Mouse (Mus musculus) stomach, embryonic 16.5 days (tissue): Measurements from ENCODE around the gene Ppp1r12a. TPM values are rescaled to one million over a fixed set of nuclear protein-coding genes. Genes with fewer than 3 reads are reported as not detected.

Source experiments
- ATAC-seq: fragments of 200-750 bp; cut with Nextera tagmentation; 2 replicates; pipeline ENCODE4 v1.8.0; 2017; ENCODE audit warnings: moderate number of reproducible peaks, moderate TSS enrichment; ENCODE audit not compliant: insufficient read depth, low FRiP score
- H3K27ac ChIP-seq: fragments of 300-500 bp; sonication (generic); 2 replicates; pipeline ENCODE4 v1.5.1; 2014; ENCODE audit warnings: low read length
- H3K27me3 ChIP-seq: fragments of 300-500 bp; sonication (generic); 2 replicates; pipeline ENCODE4 v1.6.1; 2014; ENCODE audit warnings: low read length, control low read depth, mixed read lengths; ENCODE audit not compliant: control insufficient read depth, insufficient read depth
- H3K36me3 ChIP-seq: fragments of 300-500 bp; sonication (generic); 2 replicates; pipeline ENCODE4 v1.6.1; 2014; ENCODE audit warnings: low read length; ENCODE audit not compliant: control insufficient read depth, insufficient read depth
- H3K4me1 ChIP-seq: fragments of 300-500 bp; sonication (generic); 2 replicates; pipeline ENCODE4 v1.6.1; 2014; ENCODE audit warnings: low read length, control low read depth, mixed read lengths; ENCODE audit not compliant: control insufficient read depth, insufficient read depth
- H3K4me2 ChIP-seq: fragments of 300-500 bp; sonication (generic); 2 replicates; pipeline ENCODE4 v1.6.1; 2014; ENCODE audit warnings: low read depth, low read length, mixed read lengths
- H3K4me3 ChIP-seq: fragments of 300-500 bp; sonication (generic); replicated peaks from 2 replicates; pipeline ENCODE4 v1.5.1; 2014; ENCODE audit warnings: mild to moderate bottlenecking, low read length
- H3K9ac ChIP-seq: fragments of 300-500 bp; sonication (generic); 2 replicates; pipeline ENCODE4 v1.6.1; 2014; ENCODE audit warnings: low read length
- H3K9me3 ChIP-seq: fragments of 300-500 bp; sonication (generic); replicated peaks from 2 replicates; pipeline ENCODE4 v1.6.1; 2016; ENCODE audit warnings: low read length, control low read depth; ENCODE audit not compliant: control insufficient read depth
- WGBS: fragments of 180-500 bp; shearing (Covaris S2); extraction: QIAGEN DNeasy Blood & Tissue Kit; methylation state at CpG from one replicate; pipeline ENCODE4 v1.1.7; 2014; 5-methylcytosine and 5-hydroxymethylcytosine counted together
- polyA plus RNA-seq: library from polyadenylated mRNA; unstranded; fragments of >200 nt; fragmentation: Nextera tagmentation; extraction: Ambion mirVana; gene quantifications from 2 replicates; pipeline ENCODE4 v1.2.1, GENCODE M21; 2015

Gene Ppp1r12a
- polyA plus RNA-seq, 1 experiment from 2014 or later, result 104 TPM

DNA sequence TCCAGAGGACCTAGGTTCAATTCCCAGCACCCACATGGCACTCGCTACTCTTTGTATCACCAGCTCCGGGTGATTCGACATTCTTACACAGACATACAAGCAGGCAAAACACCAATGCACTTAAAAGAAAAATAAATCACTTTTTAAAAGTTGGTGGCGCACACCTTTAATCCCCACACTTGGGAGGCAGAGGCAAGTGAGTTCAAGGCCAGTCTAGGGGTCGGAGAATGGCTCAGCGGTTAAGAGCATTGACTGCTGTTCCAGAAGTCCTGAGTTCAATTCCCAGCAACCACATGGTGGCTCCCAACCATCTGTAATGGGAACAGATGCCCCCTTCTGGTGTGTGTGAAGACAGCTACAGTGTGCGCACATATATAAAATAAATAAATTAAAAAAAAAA is 153.2 kb downstream of the Ppp1r12a start:
- no peaks in the 10 kb centered on the region for H3K36me3 ChIP-seq
- no peaks in the 10 kb centered on the region for H3K4me1 ChIP-seq
- no peaks in the 10 kb centered on the region for H3K27me3 ChIP-seq
- H3K4me2 ChIP-seq, result no peak overlapping the region
- H3K9ac ChIP-seq, result no peak overlapping the region
- no peak for ATAC-seq
- no peaks in the 10 kb centered on the region for H3K9me3 ChIP-seq
- no peak overlapping the region for H3K27ac ChIP-seq
- H3K4me3 ChIP-seq, result no peak overlapping the region
- WGBS, result 93% methylated on average over 7 of the region's 7 CpGs

- Histone ChIP-seq H3K27me3 (no peaks in the 10 kb centered on the region), H3K36me3 (no peaks in the 10 kb centered on the region), H3K9ac (no peak overlapping the region), H3K4me1 (no peaks in the 10 kb centered on the region), H3K4me2 (no peak overlapping the region), H3K27ac (no peak overlapping the region), H3K9me3 (0 out of 2 replicates have a peak, but pooled peaks cover 4% of the 10 kb centered on the region), H3K4me3 (no peak overlapping the region)
- WGBS, result 86% methylated on average over 7 of the region's 7 CpGs
- ATAC-seq, result no peak
Observed at GRCm38 (mm10) chr10:108328356-108328755, 166.4 kb downstream of the Ppp1r12a start.

- 76% methylated on average over 12 of the region's 12 CpGs for WGBS
- no peaks in the 10 kb centered on the region; the same call in 1 of the 2 replicates for H3K4me1 ChIP-seq
- no peak overlapping the region for H3K4me2 ChIP-seq
- no peak for ATAC-seq
- no peaks in the 10 kb centered on the region for H3K36me3 ChIP-seq
- 0 out of 2 replicates have a peak, but pooled peaks cover 4% of the 10 kb centered on the region for H3K9me3 ChIP-seq
- no peak overlapping the region for H3K9ac ChIP-seq
- no peaks in the 10 kb centered on the region for H3K27me3 ChIP-seq
- H3K27ac ChIP-seq, result no peak overlapping the region
- no peak overlapping the region for H3K4me3 ChIP-seq
Observed at GRCm38 (mm10) chr10:108328983-108329382, 167.0 kb downstream of the Ppp1r12a start.

DNA sequence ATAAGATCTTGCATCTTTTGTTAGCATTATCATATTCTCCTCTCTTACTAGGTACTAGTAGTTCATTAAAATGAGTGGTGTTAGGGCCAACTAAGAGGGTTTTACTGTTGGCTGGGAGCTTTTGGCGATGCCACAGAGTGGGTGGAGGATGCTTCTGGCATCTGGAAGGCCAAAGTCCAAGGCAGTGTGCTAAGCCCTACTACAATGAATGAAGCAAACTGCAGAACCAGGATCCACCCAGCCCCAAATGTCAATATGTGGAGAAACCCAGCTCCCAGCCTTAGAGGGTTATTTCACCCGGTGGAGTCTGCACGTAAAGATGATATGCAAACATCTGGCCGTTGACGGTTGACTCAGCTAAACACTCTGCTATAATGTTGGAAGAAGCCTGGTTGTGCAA is 167.8 kb downstream of the Ppp1r12a start:
- Histone ChIP-seq H3K4me2 (no peak overlapping the region), H3K4me3 (no peak overlapping the region), H3K36me3 (no peaks in the 10 kb centered on the region), H3K4me1 (no peaks in the 10 kb centered on the region; the same call in 1 of the 2 replicates), H3K27me3 (no peaks in the 10 kb centered on the region), H3K9ac (no peak overlapping the region), H3K9me3 (no peaks in the 10 kb centered on the region), H3K27ac (peak overlapping the region; percentile 52; the same call in 1 of the 2 replicates)
- no peak for ATAC-seq
- WGBS, result 51% methylated on average over 5 of the region's 5 CpGs

GRCm38 (mm10) chr10:108330964-108331363 is 169.0 kb downstream of the Ppp1r12a start:
- Histone ChIP-seq H3K36me3 (no peaks in the 10 kb centered on the region), H3K27ac (peak overlapping the region; percentile 64; the same call in 1 of the 2 replicates), H3K9me3 (no peaks in the 10 kb centered on the region), H3K4me1 (no peaks in the 10 kb centered on the region; the same call in 1 of the 2 replicates), H3K4me3 (peak overlapping the region; percentile 82), H3K9ac (peak overlapping the region; percentile 80), H3K27me3 (no peaks in the 10 kb centered on the region), H3K4me2 (peak overlapping the region; percentile 77)
- 11% methylated on average over 10 of the region's 10 CpGs for WGBS
- ATAC-seq, result no peak

DNA sequence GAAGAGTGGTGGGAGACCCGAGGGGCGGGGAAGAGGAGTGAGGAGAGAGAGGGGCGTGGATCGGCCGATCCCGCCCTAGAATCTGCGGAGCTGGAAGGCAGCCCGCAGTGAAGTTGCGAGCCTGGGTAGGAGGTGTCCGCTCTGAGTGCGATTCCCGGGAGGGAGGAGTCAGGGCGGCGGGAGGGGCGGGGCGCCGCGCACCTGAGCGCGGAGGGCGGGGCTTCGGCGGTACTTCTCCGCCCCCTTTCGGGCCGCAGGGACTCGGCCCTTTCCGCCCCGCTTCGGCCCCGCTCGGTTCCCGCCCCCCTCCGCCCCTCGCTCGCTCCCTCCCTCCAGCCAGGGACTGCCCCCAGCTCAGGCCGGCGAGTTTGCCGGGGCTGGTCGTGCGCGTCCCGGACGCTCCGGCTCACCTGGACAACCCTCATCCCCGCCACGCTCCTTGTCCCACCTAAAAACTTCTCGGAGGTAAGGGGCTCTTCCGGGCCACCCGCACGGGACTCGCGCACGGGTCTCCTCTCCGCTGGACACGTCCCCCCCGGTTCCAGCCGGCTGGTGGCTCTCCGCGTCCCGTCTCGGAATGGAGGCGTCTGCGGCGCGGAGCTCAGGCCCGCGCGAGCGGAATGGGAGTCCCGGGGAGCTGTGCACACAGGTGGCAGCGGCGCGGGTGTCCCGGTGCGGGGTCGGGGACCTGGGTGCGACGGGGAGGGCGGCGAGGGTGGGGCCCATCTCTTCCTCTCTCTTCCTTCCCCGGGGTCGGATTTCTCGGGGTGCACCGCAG is 170.0 kb downstream of the Ppp1r12a start, which contains the start of gene Pawr:
Gene Pawr (plus strand): TSS at position 338 of the 778 bp plus-strand sequence.
- Histone ChIP-seq H3K4me1 (no peaks in the 10 kb centered on the region; the same call in 1 of the 2 replicates), H3K36me3 (no peaks in the 10 kb centered on the region), H3K4me3 (peak within 1 kb of the TSS; percentile 82), H3K27ac (peak within 1 kb of the TSS; percentile 90), H3K4me2 (peak within 1 kb of the TSS; percentile 77), H3K9me3 (no peaks in the 10 kb centered on the region), H3K27me3 (no peaks in the 10 kb centered on the region), H3K9ac (peak within 1 kb of the TSS; percentile 80)
- under 1% methylated on average over 79 of the region's 85 CpGs for WGBS
- ATAC-seq, result peak; percentile 94

DNA sequence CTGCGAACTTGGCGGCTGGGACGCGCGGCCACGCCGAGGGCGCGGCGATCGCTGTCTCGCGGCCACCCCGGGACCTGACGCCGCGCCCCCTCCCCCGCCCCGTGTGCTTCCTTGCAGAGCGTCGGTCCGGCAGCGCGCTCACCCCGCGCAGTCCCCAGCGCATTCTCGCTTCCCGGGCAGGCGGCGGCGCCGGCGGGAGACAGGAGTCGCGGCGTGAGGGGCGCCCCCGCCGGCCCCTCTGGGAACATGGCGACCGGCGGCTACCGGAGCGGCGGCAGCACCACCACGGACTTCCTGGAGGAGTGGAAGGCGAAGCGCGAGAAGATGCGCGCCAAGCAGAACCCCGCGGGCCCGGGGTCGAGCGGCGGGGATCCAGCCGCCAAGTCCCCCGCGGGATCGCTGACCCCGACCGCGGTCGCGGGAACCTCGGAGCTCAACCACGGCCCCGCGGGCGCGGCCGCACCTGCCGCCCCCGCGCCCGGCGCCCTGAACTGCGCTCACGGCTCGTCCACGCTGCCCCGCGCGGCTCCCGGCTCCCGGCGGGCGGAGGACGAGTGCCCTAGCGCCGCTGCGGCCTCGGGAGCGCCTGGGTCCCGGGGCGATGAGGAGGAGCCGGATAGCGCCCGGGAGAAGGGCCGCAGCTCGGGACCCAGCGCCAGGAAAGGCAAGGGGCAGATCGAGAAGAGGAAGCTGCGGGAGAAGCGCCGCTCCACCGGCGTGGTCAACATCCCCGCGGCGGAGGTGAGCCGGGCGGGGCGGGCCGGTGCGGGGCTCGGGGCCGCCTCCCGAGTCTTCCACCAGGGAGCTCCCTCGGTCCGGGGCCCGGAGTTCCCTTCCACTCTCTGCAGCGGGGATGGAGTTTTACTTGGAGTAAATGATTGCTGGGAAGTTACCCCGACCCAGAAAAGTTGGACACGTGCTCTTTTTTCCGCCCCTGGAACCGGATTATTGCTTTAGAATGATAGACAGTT is 170.9 kb downstream of the Ppp1r12a start:
- Histone ChIP-seq H3K4me2 (peak overlapping the region; percentile 77), H3K4me1 (no peaks in the 10 kb centered on the region; the same call in 1 of the 2 replicates), H3K27ac (peak overlapping the region; percentile 90), H3K4me3 (peak overlapping the region; percentile 82), H3K9me3 (no peaks in the 10 kb centered on the region), H3K9ac (peak overlapping the region; percentile 80), H3K36me3 (no peaks in the 10 kb centered on the region), H3K27me3 (no peaks in the 10 kb centered on the region)
- peak; percentile 34; the same call in 1 of the 2 replicates for ATAC-seq
- under 1% methylated on average over 108 of the region's 129 CpGs for WGBS

DNA sequence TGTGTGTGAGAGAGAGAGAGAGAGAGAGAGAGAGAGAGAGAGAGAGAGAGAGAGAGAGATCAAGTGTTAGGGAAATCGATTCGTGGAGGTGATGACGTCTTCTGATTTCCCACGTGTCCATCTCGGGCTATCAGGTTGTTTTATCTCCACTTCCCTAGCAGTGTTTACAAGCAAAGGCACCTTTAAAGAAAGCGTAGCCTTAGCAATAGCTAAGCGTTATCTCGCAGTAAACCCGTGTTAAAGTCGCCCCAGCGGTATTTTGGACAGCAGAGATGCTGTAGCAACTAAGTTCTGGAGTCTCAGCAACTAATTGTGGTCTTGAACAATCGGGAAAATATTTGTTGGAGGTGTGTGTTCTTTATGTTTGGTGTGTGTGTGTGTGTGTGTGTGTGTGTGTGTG is 171.6 kb downstream of the Ppp1r12a start:
- Histone ChIP-seq H3K4me1 (no peaks in the 10 kb centered on the region; the same call in 1 of the 2 replicates), H3K9me3 (no peaks in the 10 kb centered on the region), H3K4me2 (peak overlapping the region; percentile 77), H3K27me3 (no peaks in the 10 kb centered on the region), H3K36me3 (no peaks in the 10 kb centered on the region), H3K27ac (peak overlapping the region; percentile 90; the same call in 1 of the 2 replicates), H3K9ac (peak overlapping the region; percentile 80), H3K4me3 (peak overlapping the region; percentile 82)
- ATAC-seq, result no peak
- 10% methylated on average over 12 of the region's 12 CpGs for WGBS
